Mouse (Mus musculus): ENCODE results near the gene Gabpb1.

Gene Gabpb1

DNA sequence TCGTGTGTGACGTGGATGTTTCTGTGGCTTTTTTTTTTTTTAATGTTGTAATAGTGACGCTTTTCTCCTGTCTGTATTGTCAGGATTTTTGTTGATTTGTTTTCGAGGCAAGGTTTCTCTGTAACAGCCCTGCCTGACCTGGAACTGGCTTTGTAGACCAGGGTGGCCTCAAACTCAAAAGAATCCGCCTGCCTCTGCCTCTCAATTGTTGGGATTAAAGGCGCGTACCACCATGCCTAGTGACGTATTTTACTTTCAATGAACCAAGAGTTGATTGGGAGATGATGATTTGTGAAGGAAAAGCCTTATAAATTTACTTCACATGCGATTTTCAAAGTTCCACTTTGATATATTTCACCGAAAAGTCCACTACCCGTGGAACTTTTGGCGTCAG is at the start of gene Gabpb1:
Gene Gabpb1, minus strand, starts transcription at position 216 of the 394 bp plus-strand sequence.
- DNase-seq (ENCODE audit: low read depth, low spot score) = no peak

GRCm38 (mm10) chr2:126712950-126713349 is 36.8 kb upstream of the Gabpb1 start:
- no peak for DNase-seq (ENCODE audit: low read depth, low spot score)

DNA sequence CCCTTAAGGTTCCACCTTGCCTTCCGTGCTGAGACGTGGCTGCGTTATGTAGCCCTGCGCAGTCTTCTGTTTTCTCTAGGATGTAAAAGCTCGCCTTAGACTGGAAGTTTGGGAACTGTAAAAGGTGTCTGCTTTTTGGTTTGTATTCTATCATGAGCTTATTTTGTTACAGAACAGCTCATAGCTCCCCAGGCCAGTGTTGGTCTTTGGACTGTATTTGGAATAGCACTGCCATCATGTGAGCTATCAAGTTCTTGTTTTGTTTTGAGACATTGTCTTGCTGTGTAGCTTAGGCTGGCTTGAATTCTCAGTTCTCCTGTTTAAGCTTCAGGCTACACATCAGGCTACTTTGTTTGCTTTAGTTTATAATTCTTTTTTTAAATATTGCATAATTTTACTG is 36.4 kb upstream of the Gabpb1 start:
- DNase-seq (ENCODE audit: low read depth, low spot score) = no peak

DNA sequence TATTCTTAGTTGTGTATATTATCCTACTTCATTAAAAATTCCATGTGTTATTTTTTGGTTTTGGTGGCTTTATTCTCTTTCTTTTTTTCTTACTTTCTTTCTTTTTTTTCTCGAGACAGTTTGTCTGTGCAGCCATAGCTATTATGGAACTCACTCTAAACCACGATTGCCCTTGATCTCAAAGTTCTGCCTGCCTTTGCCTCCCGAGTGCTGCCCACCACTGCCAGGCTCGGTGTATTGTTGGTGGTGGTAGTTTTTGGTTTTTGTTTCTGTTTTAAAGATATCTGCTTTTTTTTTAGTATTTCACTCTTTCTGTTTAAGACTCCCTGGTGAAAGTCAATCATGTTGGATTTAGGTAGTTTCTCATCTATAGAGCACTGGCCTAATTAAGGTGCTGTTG is 32.2 kb upstream of the Gabpb1 start:
- DNase-seq (ENCODE audit: low read depth, low spot score) = no peak

GRCm38 (mm10) chr2:126707438-126707779 is 31.3 kb upstream of the Gabpb1 start:
- DNase-seq (ENCODE audit: low read depth, low spot score) = no peak

GRCm38 (mm10) chr2:126706759-126707437 is 30.8 kb upstream of the Gabpb1 start, which contains the start of gene Usp8:
Gene Usp8, plus strand, starts transcription at chr2:126707328.
- peak; percentile 98 for DNase-seq (ENCODE audit: low read depth, low spot score)

DNA sequence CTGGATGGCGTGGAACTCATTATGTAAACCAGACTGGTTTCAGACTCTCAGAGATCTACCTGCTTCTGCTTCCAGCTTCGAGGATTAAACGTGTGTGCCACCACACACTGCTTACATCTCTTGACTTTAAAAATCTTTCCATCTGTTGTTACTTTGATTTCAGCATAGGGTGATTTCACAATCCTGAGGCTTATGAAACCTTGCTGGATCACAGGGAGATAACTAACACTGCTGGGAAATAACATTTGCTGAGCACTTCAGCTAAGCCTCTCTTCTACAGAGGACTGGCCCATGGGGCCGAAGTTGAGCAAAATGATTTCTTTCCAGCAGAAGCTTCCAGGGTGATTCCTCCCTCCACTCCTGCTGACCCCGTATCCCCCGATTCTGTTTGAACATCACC is 19.1 kb upstream of the Gabpb1 start:
- no peak for DNase-seq (ENCODE audit: low read depth, low spot score)

- DNase-seq (ENCODE audit: low read depth, low spot score) = no peak
Observed at GRCm38 (mm10) chr2:126691290-126691689, 15.2 kb upstream of the Gabpb1 start.

DNA sequence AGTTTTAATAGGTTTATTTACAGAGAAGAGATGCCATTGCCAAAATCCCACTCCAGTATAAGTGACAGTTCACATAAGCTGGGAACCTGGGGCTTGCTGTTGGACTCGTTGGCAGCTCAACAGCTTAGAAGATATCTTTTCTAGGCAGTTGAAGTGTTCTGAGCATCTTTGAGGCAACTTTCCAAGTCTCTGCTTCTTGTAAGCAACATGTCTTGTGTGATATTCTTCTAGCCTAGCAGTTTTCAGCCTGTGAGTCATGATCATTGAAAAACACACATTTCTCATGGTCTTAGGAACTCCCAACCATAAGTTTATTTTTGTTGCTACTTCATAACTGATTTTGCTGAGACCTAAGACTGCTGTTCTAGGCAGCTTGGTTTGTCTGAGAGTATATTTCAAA is 6.8 kb upstream of the Gabpb1 start:
- DNase-seq (ENCODE audit: low read depth, low spot score) = no peak

- DNase-seq (ENCODE audit: low read depth, low spot score) = no peak
Observed at GRCm38 (mm10) chr2:126682333-126682732, 6.2 kb upstream of the Gabpb1 start.

- DNase-seq (ENCODE audit: low read depth, low spot score) = peak; percentile 41
Observed at GRCm38 (mm10) chr2:126677366-126677765, 1.2 kb upstream of the Gabpb1 start.

DNA sequence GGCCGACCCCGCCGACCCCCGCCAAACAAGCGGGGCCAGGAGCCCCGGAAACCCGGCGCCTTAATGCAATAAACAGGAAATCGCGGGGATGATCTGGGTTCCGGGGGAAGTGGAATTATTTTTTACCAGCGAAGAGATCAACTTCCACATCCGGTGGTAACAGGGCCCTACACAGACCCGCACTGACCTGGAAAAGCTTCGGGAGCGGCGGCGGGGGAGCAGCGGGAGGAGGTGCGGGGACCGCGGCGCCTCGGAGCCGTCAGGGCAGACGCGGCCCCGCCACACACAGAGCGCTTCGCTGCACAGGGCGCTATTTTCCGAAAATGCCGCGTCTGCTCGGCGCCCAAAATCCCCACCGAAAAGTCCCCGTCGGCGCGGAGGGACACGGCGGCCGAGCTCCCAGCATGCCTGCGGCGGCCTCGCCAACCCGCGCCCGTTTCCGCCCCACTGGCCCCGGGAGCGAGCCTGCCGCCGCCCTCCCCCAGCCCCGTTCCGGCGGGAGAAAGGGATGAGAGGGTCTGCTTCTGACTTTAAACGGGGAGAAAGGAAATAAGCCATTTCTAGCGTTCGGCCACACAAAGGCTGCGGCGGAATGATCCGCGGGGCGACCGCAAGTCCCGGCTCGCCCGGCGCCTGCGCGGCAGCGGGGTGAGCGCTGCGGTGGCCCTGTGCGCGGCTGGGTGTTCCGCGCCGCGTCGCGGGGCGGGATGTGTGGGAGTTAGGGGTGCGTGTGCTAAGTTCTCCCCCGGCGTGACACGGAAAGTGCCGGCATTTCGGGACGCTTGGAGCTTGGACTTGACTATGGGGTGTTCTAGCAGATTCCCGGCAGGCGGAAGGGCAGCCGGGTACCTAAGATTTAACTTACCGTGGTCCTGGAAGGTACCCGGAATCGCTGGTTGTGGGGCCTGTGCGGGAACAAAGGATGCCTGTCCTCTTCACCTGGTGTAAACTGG is 692 bp downstream of the Gabpb1 start:
- DNase-seq (ENCODE audit: low read depth, low spot score) = peak; percentile 85

- peak; percentile 58 for DNase-seq (ENCODE audit: low read depth, low spot score)
Observed at GRCm38 (mm10) chr2:126674441-126675168, 1.5 kb downstream of the Gabpb1 start.

- DNase-seq (ENCODE audit: low read depth, low spot score) = no peak
Observed at GRCm38 (mm10) chr2:126673317-126674242, 2.6 kb downstream of the Gabpb1 start.

- DNase-seq (ENCODE audit: low read depth, low spot score) = no peak
Observed at GRCm38 (mm10) chr2:126668621-126669252, 7.4 kb downstream of the Gabpb1 start.

DNA sequence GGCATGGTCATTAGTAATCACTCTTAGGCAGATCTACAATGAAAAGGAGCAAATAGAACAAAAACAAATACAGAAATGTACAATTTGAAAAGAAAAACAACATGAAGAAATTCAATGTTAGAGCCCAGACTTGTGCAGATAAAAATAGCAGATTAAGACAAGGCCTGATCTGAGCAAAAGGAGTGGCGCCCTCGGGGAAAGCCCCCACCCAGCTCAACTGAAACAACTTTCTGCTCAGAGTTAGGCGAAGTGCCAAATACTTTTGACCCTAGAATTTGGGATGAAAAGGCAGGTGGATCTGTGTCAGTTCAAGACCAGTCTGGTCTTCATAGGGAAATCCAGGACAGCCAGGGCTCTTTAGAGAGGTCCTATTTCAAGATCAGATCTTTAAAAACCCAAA is 10.2 kb downstream of the Gabpb1 start:
- DNase-seq (ENCODE audit: low read depth, low spot score) = no peak

DNA sequence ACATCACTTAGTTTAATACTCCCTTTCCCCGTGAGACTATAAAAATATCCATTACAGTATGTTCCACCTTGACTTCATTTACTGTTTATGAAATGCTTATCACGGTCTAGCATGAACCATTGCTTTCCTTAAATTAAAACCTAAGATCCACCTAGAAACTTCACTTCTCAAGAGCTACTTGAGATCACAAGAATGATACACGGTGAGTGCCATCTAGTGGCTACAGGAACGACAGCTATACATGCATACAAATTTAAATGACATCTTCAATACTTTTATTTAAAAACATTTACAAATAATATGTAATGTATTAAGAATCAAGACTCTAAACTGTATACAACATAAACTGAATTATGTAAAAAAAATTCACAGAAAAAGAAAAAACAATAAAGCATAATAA is 12.7 kb downstream of the Gabpb1 start:
- DNase-seq (ENCODE audit: low read depth, low spot score) = peak; percentile 65

- DNase-seq (ENCODE audit: low read depth, low spot score) = no peak
Observed at GRCm38 (mm10) chr2:126652929-126653328, 23.2 kb downstream of the Gabpb1 start.

- no peak for DNase-seq (ENCODE audit: low read depth, low spot score)
Observed at GRCm38 (mm10) chr2:126647762-126648161, 28.4 kb downstream of the Gabpb1 start.

- no peak for DNase-seq (ENCODE audit: low read depth, low spot score)
Observed at GRCm38 (mm10) chr2:126646461-126646860, 29.7 kb downstream of the Gabpb1 start.

DNA sequence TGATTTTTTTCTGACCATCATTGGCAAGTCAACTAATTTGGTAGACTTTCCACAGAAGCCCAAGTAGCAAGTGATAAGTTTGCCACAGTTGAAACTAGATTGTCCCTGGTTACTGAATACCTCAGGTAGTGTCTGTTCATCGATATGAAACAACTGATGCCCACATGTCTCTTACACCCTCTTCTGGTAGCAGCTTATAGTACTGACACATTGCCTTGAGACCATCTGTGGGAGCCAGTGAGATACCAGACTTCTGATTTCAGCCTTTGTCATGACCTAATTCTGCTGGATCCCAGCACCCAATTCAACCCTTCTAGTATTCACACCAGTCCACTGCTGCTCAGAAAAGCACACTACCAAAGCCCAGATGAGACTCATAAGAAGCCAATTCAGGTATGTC is 31.4 kb downstream of the Gabpb1 start:
- no peak for DNase-seq (ENCODE audit: low read depth, low spot score)

All from ES-CJ7 (cell line).